Mouse (Mus musculus): ENCODE measurements around the gene Bloc1s5. TPM values are rescaled to one million over a fixed set of nuclear protein-coding genes. Genes with fewer than 3 reads are reported as not detected.
"Not testable (repeated sequence)": the region's sequence is repeated elsewhere in the genome, so short reads cannot be mapped to it uniquely, and the experiment has no call there.

Gene Bloc1s5
- polyA plus RNA-seq, 1 experiment = 3.5 TPM

- no peak for DNase-seq (ENCODE audit: low read depth, low spot score)
- WGBS = 77% methylated on average over 8 of the region's 8 CpGs
Measured at GRCm38 (mm10) chr13:38624292-38624902, 10.5 kb downstream of the Bloc1s5 start.

- 93% methylated on average over 5 of the region's 5 CpGs for WGBS
Measured at GRCm38 (mm10) chr13:38623296-38623695, 11.6 kb downstream of the Bloc1s5 start.

GRCm38 (mm10) chr13:38618001-38618630 lies 16.8 kb downstream of the Bloc1s5 start:
- 71% methylated on average over 4 of the region's 4 CpGs for WGBS
- DNase-seq (ENCODE audit: low read depth, low spot score) = not testable (repeated sequence)

More at GRCm38 (mm10) chr13:38623296-38623695, 11.6 kb downstream of the Bloc1s5 start:
- no peak for DNase-seq (ENCODE audit: low read depth, low spot score)

- no peak for DNase-seq (ENCODE audit: low read depth, low spot score)
- 74% methylated on average over 4 of the region's 4 CpGs for WGBS
Measured at GRCm38 (mm10) chr13:38616887-38617286, 18.0 kb downstream of the Bloc1s5 start.

- WGBS = 85% methylated on average over 5 of the region's 5 CpGs
- no peak for DNase-seq (ENCODE audit: low read depth, low spot score)
Measured at GRCm38 (mm10) chr13:38615656-38616055, 19.3 kb downstream of the Bloc1s5 start.

- WGBS = 72% methylated on average over 5 of the region's 5 CpGs
- no peak for DNase-seq (ENCODE audit: low read depth, low spot score)
Measured at GRCm38 (mm10) chr13:38614298-38614697, 20.6 kb downstream of the Bloc1s5 start.

- DNase-seq (ENCODE audit: low read depth, low spot score) = no peak
- WGBS = 88% methylated on average over 8 of the region's 8 CpGs
Measured at GRCm38 (mm10) chr13:38613583-38613982, 21.3 kb downstream of the Bloc1s5 start.

GRCm38 (mm10) chr13:38612608-38613007 lies 22.3 kb downstream of the Bloc1s5 start:
- 89% methylated on average over 9 of the region's 9 CpGs for WGBS
- DNase-seq (ENCODE audit: low read depth, low spot score) = no peak

GRCm38 (mm10) chr13:38612179-38612578 lies 22.7 kb downstream of the Bloc1s5 start:
- WGBS = 96% methylated on average over 4 of the region's 4 CpGs
- no peak for DNase-seq (ENCODE audit: low read depth, low spot score)

GRCm38 (mm10) chr13:38610336-38610735 lies 24.6 kb downstream of the Bloc1s5 start:
- 73% methylated on average over 6 of the region's 6 CpGs for WGBS
- DNase-seq (ENCODE audit: low read depth, low spot score) = no peak

GRCm38 (mm10) chr13:38607130-38607529 lies 27.8 kb downstream of the Bloc1s5 start:
- no peak for DNase-seq (ENCODE audit: low read depth, low spot score)
- 94% methylated on average over 6 of the region's 6 CpGs for WGBS

- WGBS = 75% methylated on average over 6 of the region's 6 CpGs
- no peak for DNase-seq (ENCODE audit: low read depth, low spot score)
Measured at GRCm38 (mm10) chr13:38605353-38605752, 29.6 kb downstream of the Bloc1s5 start.

- no peak for DNase-seq (ENCODE audit: low read depth, low spot score)
- 88% methylated on average over 13 of the region's 13 CpGs for whole genome bisulfite sequencing
Measured at GRCm38 (mm10) chr13:38602966-38603365, 31.9 kb downstream of the Bloc1s5 start.

GRCm38 (mm10) chr13:38602243-38602832 lies 32.6 kb downstream of the Bloc1s5 start:
- WGBS = 81% methylated on average over 17 of the region's 17 CpGs
- no peak for DNase-seq (ENCODE audit: low read depth, low spot score)

- DNase-seq (ENCODE audit: low read depth, low spot score) = no peak
- WGBS = 92% methylated on average over 11 of the region's 11 CpGs
Measured at GRCm38 (mm10) chr13:38600811-38601210, 34.1 kb downstream of the Bloc1s5 start.

GRCm38 (mm10) chr13:38597076-38597475 lies 37.8 kb downstream of the Bloc1s5 start:
- 65% methylated on average over 3 of the region's 3 CpGs for WGBS
- no peak for DNase-seq (ENCODE audit: low read depth, low spot score)

- WGBS = 77% methylated on average over 4 of the region's 4 CpGs
- DNase-seq (ENCODE audit: low read depth, low spot score) = no peak
Measured at GRCm38 (mm10) chr13:38596461-38596860, 38.4 kb downstream of the Bloc1s5 start.

GRCm38 (mm10) chr13:38593114-38593513 lies 41.8 kb downstream of the Bloc1s5 start:
- 40% methylated on average over 6 of the region's 6 CpGs for WGBS
- DNase-seq (ENCODE audit: low read depth, low spot score) = no peak

- DNase-seq (ENCODE audit: low read depth, low spot score) = no peak
- WGBS = 90% methylated on average over 5 of the region's 5 CpGs
Measured at GRCm38 (mm10) chr13:38587350-38587749, 47.6 kb downstream of the Bloc1s5 start.

GRCm38 (mm10) chr13:38586451-38586850 lies 48.5 kb downstream of the Bloc1s5 start:
- 85% methylated on average over 4 of the region's 4 CpGs for WGBS
- no peak for DNase-seq (ENCODE audit: low read depth, low spot score)

- DNase-seq (ENCODE audit: low read depth, low spot score) = no peak
- WGBS = 51% methylated on average over 3 of the region's 3 CpGs
Measured at GRCm38 (mm10) chr13:38582768-38583167, 52.1 kb downstream of the Bloc1s5 start.
